Mouse (Mus musculus) bone marrow, adult 2 months (tissue): ENCODE results near the gene 2410004P03Rik.

Source experiments
- CTCF ChIP-seq: fragments of 200-500 bp; IDR thresholded peaks from 2 replicates; pipeline ENCODE4 v1.5.1; 2011; ENCODE audit warnings: low read length, control low read depth; ENCODE audit not compliant: control insufficient read depth, insufficient read depth
- POLR2A ChIP-seq: fragments of 200-500 bp; IDR thresholded peaks from 2 replicates; pipeline ENCODE4 v1.6.1; 2011; ENCODE audit warnings: low read depth, mild to moderate bottlenecking, control low read depth, low read length, borderline replicate concordance; ENCODE audit not compliant: control insufficient read depth

- no peak for TF ChIP-seq POLR2A
- TF ChIP-seq CTCF, result no peak
Measured at GRCm38 (mm10) chr12:17022145-17022544, 10.6 kb upstream of the 2410004P03Rik start.
